Mouse (Mus musculus) midbrain, embryonic 15.5 days (tissue): ENCODE results near the gene Zfp365. TPM values are rescaled to one million over a fixed set of nuclear protein-coding genes. Genes with fewer than 3 reads are reported as not detected.

Source experiments
- ATAC-seq: fragments of 200-750 bp; cut with Nextera tagmentation; replicated peaks from 2 replicates; pipeline ENCODE4 v1.8.0; 2017; ENCODE audit warnings: moderate TSS enrichment
- H3K27ac ChIP-seq: fragments of 300-500 bp; sonication (generic); 2 replicates; pipeline ENCODE4 v1.5.1; 2015; ENCODE audit warnings: mild to moderate bottlenecking, inconsistent platforms
- H3K27me3 ChIP-seq: fragments of 300-500 bp; sonication (generic); replicated peaks from 2 replicates; pipeline ENCODE4 v1.6.1; 2015; ENCODE audit warnings: inconsistent platforms
- H3K36me3 ChIP-seq: fragments of 300-500 bp; sonication (generic); replicated peaks from 2 replicates; pipeline ENCODE4 v1.6.1; 2015; ENCODE audit warnings: inconsistent platforms
- H3K4me1 ChIP-seq: fragments of 300-500 bp; sonication (generic); 2 replicates; pipeline ENCODE4 v1.6.1; 2015; ENCODE audit warnings: inconsistent platforms
- H3K4me2 ChIP-seq: fragments of 300-500 bp; sonication (generic); 2 replicates; pipeline ENCODE4 v1.6.1; 2015; ENCODE audit warnings: inconsistent platforms, mild to moderate bottlenecking, moderate library complexity
- H3K4me3 ChIP-seq: fragments of 300-500 bp; sonication (generic); 2 replicates; pipeline ENCODE4 v1.5.1; 2015; ENCODE audit warnings: mild to moderate bottlenecking, inconsistent platforms
- H3K9ac ChIP-seq: fragments of 300-500 bp; sonication (generic); 2 replicates; pipeline ENCODE4 v1.6.1; 2015; ENCODE audit warnings: mild to moderate bottlenecking, inconsistent platforms
- H3K9me3 ChIP-seq: fragments of 300-500 bp; sonication (generic); 2 replicates; pipeline ENCODE4 v1.6.1; 2016; ENCODE audit warnings: inconsistent platforms
- WGBS: fragments of 180-500 bp; shearing (Covaris S2); methylation state at CpG from one replicate; pipeline ENCODE4 v1.1.7; 2015; ENCODE audit warnings: mixed read lengths; 5-methylcytosine and 5-hydroxymethylcytosine counted together
- polyA plus RNA-seq: library from polyadenylated mRNA; unstranded; fragments of >200 nt; fragmentation: Nextera tagmentation; extraction: Ambion mirVana; gene quantifications from 2 replicates; pipeline ENCODE4 v1.2.1, GENCODE M21; 2015

Gene Zfp365
- polyA plus RNA-seq, 1 experiment from 2014 or later: 5.8 TPM

DNA sequence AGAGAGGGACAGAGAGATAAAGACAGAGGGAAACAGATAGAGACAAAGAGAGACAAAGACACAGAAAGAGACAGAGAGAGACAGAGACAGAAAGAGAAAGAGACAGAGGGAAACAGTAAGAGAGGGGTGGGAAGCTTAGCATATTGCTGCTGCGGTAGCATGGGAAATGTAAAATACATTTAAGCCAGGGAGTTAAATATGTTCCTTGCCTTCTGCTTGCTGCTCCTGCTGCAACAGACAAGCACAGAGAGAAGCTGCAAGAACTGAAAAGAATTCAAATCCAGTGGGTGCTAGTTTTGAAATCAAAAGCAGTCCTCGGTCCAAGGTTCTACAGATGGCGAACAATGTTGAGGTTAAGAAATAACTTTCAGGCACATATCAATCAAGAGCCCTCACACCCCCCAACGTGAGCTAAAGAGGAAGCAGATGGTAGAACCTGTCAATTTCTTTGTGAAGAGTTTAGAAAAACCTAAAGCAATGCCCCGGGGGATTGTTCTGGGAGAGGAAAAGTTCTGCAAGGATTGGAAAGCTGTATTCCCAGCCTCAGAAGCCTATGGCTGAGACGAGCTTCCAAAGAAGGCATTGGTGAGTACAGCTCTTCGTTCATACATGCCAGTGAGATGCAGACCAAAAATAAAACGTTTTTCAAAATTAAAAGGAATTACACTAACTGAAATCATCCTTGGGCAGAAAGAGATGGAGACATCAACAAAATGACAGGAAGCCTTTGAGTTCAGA lies 15.4 kb upstream of the Zfp365 start:
- WGBS: 72% methylated on average over 8 of the region's 8 CpGs

DNA sequence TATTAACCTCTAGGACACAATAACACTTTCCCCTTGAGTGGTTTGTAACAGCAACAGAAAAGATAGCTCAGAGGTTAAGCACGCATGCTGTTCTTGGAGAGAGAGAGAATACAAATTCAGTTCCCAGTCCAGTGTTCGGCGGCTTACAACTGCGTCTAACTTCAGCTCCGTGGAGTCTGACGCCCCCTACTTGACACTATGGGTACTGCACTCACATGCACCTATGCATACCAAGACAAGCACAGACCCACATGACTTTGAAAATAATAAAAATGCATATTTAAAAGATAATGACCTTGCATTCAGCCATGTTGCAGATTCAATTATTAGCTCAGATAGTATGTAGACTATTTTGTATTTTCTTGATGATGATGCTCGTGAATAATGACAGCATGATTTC lies 11.6 kb upstream of the Zfp365 start:
- Histone ChIP-seq H3K4me3 (no peak overlapping the region), H3K9me3 (no peaks in the 10 kb centered on the region), H3K4me1 (no peaks in the 10 kb centered on the region), H3K9ac (no peak overlapping the region), H3K27ac (no peak overlapping the region), H3K36me3 (no peaks in the 10 kb centered on the region), H3K4me2 (no peak overlapping the region), H3K27me3 (no peaks in the 10 kb centered on the region)
- 63% methylated on average over 7 of the region's 7 CpGs for WGBS
- no peak for ATAC-seq

More for the DNA sequence above, 15.4 kb upstream of the Zfp365 start:
- Histone ChIP-seq H3K4me2 (no peak overlapping the region), H3K27ac (no peak overlapping the region), H3K27me3 (no peaks in the 10 kb centered on the region), H3K9ac (no peak overlapping the region), H3K9me3 (no peaks in the 10 kb centered on the region), H3K36me3 (no peaks in the 10 kb centered on the region), H3K4me3 (no peak overlapping the region), H3K4me1 (no peaks in the 10 kb centered on the region)
- ATAC-seq: no peak

DNA sequence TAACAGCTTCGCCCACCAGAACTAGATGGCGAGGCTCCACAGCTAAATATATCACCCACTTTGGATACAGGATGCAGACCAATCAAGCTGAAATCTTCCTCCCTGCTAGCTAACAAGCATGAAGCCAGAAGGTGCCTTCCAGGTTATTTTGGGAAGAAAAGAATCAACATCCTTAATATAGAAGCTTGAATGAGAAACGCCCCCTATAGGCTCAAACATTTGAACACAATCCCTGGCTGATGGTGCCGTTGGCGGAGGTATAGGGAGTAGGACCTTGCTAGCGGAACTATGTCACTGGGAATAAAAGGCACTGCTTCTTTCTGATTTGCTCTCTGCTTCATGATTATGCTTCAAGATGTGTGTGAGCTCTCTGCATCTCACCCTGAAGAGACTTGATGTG lies 9.3 kb upstream of the Zfp365 start:
- WGBS: 88% methylated on average over 6 of the region's 6 CpGs
- no peak overlapping the region for H3K27ac ChIP-seq
- H3K4me1 ChIP-seq: 0 out of 2 replicates have a peak, but pooled peaks cover 4% of the 10 kb centered on the region
- H3K9me3 ChIP-seq: no peaks in the 10 kb centered on the region
- no peaks in the 10 kb centered on the region for H3K36me3 ChIP-seq
- no peak overlapping the region for H3K4me3 ChIP-seq
- H3K4me2 ChIP-seq: no peak overlapping the region
- no peaks in the 10 kb centered on the region for H3K27me3 ChIP-seq
- no peak overlapping the region for H3K9ac ChIP-seq
- ATAC-seq: no peak

DNA sequence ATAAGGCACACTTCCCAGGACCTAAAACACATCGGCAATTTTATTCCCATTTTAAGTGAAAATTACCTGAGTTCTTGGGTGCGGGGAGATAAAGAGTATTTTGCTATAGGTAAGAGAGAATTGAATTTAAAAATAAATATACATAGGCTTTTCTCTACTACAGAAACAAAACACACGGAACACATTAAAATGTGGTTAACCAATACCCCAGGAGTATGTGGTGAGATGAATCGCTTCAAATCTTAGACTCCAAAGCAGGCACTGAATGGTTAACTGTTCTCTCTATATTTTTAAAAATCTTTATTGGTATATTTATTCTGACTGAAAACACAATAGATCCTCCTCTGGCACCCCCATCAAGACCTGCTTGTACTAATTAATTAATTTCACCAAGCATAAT lies 7.2 kb upstream of the Zfp365 start:
- H3K4me3 ChIP-seq: no peak overlapping the region
- no peak overlapping the region for H3K4me2 ChIP-seq
- 0 out of 2 replicates have a peak, but pooled peaks cover 4% of the 10 kb centered on the region for H3K4me1 ChIP-seq
- H3K27me3 ChIP-seq: peaks cover 3% of the 10 kb centered on the region
- WGBS: 96% methylated on average over 4 of the region's 4 CpGs
- ATAC-seq: no peak
- no peak overlapping the region for H3K9ac ChIP-seq
- peaks cover 3% of the 10 kb centered on the region; the same call in 1 of the 2 replicates for H3K9me3 ChIP-seq
- no peak overlapping the region for H3K27ac ChIP-seq
- H3K36me3 ChIP-seq: no peaks in the 10 kb centered on the region

DNA sequence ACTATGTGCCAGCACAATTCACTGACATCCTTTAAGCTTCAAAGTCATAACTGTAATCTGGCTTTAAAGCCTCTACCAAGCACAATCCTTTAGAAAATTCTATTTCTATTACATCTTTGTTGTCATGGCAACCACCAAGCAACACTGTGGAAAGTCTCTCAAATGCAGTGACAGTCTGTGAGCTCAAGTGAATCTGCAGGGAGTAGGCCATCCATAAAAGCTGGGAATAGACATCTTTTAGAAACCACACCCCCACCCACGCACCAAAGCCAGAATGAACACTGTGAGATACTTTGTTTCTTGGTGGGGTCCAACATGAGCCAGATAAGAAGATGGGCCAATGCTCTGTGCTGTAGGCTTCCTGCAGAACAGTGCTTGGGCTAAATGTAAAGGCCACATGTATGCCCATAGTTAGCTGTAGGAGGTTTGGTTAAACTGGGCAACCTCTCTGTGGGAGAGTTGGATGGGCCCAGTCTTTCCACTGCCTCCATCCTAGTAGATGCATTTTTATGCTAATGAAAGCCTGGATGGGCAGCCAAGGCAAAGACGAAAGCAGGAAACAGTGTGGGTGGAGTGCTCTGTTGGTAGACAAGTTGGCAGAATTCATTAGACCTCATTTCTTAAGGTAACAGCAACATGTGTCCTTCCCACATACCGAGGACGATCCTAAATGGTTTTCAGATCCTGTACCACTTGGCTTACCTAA lies 5.9 kb upstream of the Zfp365 start:
- 75% methylated on average over 4 of the region's 4 CpGs for WGBS
- Histone ChIP-seq H3K4me1 (0 out of 2 replicates have a peak, but pooled peaks cover 4% of the 10 kb centered on the region), H3K9me3 (peaks cover 3% of the 10 kb centered on the region; the same call in 1 of the 2 replicates), H3K4me2 (no peak overlapping the region), H3K36me3 (no peaks in the 10 kb centered on the region), H3K27ac (0 out of 2 replicates have a peak overlapping the region, but pooled peaks have one; percentile 14), H3K4me3 (no peak overlapping the region), H3K9ac (no peak overlapping the region), H3K27me3 (peaks cover 10% of the 10 kb centered on the region)
- peak; percentile 60 for ATAC-seq

DNA sequence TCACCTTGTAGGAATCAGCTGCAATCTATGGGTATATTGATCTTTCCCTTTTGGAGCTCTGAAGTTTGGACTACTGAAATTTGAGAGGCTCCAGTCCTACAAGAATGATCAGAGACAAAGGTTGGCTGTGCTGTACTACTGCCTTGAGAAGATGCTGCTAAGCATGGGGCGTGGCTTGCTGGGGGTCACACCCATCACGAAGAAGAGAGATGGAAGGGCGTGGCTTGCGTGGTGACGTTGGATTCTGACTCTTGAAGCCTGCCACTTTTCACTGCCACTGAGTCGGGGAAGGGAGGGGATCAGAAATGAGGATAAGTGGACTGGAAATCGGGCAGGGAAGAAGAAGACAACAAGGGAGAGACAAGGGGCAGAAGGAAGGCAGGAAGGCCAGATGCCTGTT lies 4.9 kb upstream of the Zfp365 start:
- WGBS: 59% methylated on average over 7 of the region's 7 CpGs
- no peak for ATAC-seq
- no peak overlapping the region for H3K27ac ChIP-seq
- H3K36me3 ChIP-seq: no peaks in the 10 kb centered on the region
- H3K4me2 ChIP-seq: no peak overlapping the region
- H3K9me3 ChIP-seq: peaks cover 3% of the 10 kb centered on the region; the same call in 1 of the 2 replicates
- H3K9ac ChIP-seq: no peak overlapping the region
- peaks cover 10% of the 10 kb centered on the region for H3K27me3 ChIP-seq
- H3K4me1 ChIP-seq: peaks cover 6% of the 10 kb centered on the region; the same call in 1 of the 2 replicates
- H3K4me3 ChIP-seq: no peak overlapping the region

DNA sequence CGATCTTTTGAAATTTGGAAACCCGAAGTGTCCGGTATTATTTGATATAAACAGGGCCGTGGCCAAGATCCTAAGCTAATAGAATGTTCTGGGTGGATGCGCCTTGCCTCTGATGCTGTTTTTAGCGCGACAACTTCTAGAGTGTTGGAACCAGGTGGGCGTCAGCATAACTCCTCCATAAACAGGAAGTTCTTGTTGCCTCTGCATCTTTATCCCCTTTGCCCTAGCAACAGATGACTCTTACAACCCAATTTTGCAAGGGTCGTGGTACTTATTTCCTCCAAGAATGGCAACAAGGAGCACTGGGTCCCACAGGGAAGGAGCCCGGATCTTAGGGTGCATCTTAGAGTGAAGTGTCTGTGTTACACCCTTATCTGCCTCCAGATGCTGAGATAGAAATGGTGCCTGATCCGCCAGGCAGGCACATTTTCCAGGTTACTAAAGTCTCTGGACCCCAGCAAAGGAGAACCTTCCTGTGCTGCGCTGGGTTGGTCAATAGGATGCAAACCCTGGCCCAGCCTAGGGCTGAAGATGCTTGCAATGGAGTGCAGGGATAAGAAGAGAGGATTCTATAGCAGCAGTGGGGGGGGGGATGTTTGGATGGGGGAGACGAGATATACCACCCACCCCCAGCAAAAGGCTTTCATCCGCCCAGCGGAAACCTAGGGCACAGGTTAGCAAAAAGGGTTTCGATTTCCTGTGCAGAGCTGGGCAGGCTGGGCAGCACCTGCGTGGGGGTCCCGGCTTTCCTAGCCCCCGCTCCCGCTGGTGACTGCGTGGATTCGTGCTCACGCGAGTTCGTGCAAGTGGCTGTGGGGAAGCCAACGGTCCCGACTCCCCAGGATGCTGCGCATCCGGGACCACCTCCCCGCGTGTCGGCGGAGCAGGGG lies 770 bp downstream of the Zfp365 start:
- Histone ChIP-seq H3K4me3 (peak overlapping the region; percentile 71), H3K4me1 (peaks cover 9% of the 10 kb centered on the region; the same call in 1 of the 2 replicates), H3K4me2 (peak overlapping the region; percentile 82), H3K9me3 (peaks cover 3% of the 10 kb centered on the region; the same call in 1 of the 2 replicates), H3K36me3 (0 out of 2 replicates have a peak, but pooled peaks cover 2% of the 10 kb centered on the region), H3K27me3 (peaks cover 33% of the 10 kb centered on the region), H3K27ac (peak overlapping the region; percentile 71), H3K9ac (peak overlapping the region; percentile 66)
- 19% methylated on average over 33 of the region's 33 CpGs for whole genome bisulfite sequencing
- ATAC-seq: peak; percentile 80

DNA sequence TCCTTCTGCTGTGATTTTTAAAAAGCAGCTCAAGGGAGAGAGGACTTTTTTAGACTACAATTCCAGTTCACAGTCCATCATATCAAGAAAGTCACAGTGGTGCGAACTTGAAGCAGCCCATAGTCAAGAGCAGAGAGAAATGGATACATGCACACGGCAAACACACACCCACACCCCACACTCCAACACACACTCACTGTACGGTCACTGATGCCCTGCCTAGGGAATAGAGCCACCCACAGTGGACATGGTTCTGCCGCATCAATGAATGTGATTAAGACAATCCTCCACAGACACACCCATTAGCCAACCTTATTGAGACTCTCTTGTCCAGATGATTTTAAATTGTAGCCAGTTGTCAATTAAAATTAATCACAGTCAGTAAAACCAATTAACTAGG lies 4.5 kb downstream of the Zfp365 start:
- H3K9ac ChIP-seq: no peak overlapping the region
- no peak overlapping the region for H3K27ac ChIP-seq
- 91% methylated on average over 4 of the region's 4 CpGs for WGBS
- no peak for ATAC-seq
- H3K4me2 ChIP-seq: no peak overlapping the region
- 0 out of 2 replicates have a peak, but pooled peaks cover 2% of the 10 kb centered on the region for H3K36me3 ChIP-seq
- no peak overlapping the region for H3K4me3 ChIP-seq
- peaks cover 33% of the 10 kb centered on the region for H3K27me3 ChIP-seq
- peaks cover 9% of the 10 kb centered on the region; the same call in 1 of the 2 replicates for H3K4me1 ChIP-seq
- H3K9me3 ChIP-seq: no peaks in the 10 kb centered on the region

DNA sequence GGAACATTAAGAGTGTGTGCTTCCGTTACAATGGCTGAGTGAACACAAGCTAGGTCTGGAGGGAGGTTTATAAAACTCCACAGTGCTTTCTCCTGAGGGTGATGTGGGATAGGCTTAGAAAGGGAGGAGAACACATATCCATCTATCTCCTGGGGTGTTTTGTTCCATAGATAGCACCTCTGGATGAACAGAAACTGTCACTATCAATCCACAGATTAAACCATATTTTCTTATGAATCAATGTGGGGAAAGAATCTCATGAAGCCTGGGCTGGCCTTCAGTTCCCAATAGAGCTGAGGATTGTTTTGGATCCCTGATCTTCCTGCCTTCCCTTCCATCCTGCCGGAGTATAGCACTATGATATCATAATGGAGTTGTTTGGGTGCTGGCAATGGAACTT lies 5.5 kb downstream of the Zfp365 start:
- peaks cover 6% of the 10 kb centered on the region; the same call in 1 of the 2 replicates for H3K4me1 ChIP-seq
- no peak overlapping the region for H3K4me2 ChIP-seq
- 0 out of 2 replicates have a peak, but pooled peaks cover 2% of the 10 kb centered on the region for H3K36me3 ChIP-seq
- H3K9ac ChIP-seq: no peak overlapping the region
- H3K9me3 ChIP-seq: no peaks in the 10 kb centered on the region
- ATAC-seq: no peak
- no peak overlapping the region for H3K27ac ChIP-seq
- 91% methylated on average over 2 of the region's 2 CpGs for WGBS
- peaks cover 33% of the 10 kb centered on the region for H3K27me3 ChIP-seq
- H3K4me3 ChIP-seq: no peak overlapping the region

DNA sequence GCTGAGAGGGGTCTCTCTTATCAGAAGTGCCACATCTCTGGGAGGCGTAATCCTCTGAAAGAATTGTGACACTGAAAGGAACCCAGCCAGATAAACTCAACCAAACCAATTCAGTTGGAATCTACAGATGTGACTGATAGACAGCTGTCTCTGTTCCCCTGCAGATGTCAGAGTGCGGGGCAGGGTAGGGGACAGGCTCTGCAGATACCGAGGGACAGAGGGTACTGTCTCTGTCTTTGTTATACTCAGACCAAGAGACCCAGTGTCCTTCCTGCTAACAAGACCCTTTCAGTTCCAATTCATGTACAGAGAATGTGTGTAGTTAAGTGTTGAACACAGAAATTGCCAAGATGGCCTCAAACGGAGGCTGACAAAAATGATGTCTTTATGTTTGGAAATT lies 6.4 kb downstream of the Zfp365 start:
- 84% methylated on average over 4 of the region's 4 CpGs for WGBS
- no peak overlapping the region for H3K4me2 ChIP-seq
- no peaks in the 10 kb centered on the region for H3K9me3 ChIP-seq
- peaks cover 33% of the 10 kb centered on the region for H3K27me3 ChIP-seq
- no peak for ATAC-seq
- H3K27ac ChIP-seq: no peak overlapping the region
- H3K36me3 ChIP-seq: 0 out of 2 replicates have a peak, but pooled peaks cover 2% of the 10 kb centered on the region
- no peak overlapping the region for H3K4me3 ChIP-seq
- H3K4me1 ChIP-seq: no peaks in the 10 kb centered on the region
- H3K9ac ChIP-seq: no peak overlapping the region

DNA sequence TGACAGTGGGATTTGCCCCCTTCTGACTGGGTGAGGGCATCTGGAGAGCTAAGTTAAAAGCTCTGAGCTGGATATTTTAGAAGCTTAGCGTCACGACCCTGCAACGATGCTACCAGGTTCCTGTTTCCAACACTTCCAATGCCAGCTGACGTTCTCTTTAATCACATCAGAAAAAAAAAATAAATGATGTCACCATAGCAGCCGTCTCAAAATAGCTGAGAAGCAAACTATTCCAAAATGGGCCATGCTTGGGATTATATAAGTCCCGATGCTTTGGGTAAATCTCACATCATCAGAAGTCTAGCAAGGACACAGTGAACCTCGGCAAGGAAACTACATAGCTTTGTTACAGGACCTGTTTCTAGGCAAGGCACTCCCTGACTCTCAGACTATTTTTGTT lies 9.1 kb downstream of the Zfp365 start:
- no peak for ATAC-seq
- 76% methylated on average over 7 of the region's 7 CpGs for WGBS
- Histone ChIP-seq H3K9ac (no peak overlapping the region), H3K4me2 (no peak overlapping the region), H3K27ac (no peak overlapping the region), H3K36me3 (0 out of 2 replicates have a peak, but pooled peaks cover 2% of the 10 kb centered on the region), H3K4me1 (no peaks in the 10 kb centered on the region), H3K4me3 (no peak overlapping the region), H3K27me3 (peaks cover 14% of the 10 kb centered on the region), H3K9me3 (no peaks in the 10 kb centered on the region)

DNA sequence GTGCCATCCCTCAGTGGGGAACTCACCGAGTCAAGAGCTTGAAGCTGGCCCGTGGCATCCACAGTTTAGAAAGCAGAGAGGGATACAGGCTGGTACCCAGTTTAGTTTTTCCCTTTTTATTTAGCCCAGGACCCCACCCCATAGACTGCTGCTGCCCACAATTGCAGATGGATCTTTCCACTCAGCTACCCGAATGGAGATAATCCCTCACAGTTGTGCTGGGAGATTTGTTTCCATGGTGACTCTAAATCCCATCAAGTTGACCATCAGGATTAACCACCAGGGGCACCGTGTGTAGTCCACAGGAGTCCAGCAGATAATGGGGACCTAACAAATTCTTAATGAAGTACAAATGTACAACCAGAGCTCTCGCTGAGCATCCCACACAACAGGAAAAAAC lies 11.3 kb downstream of the Zfp365 start:
- 6% methylated on average over 5 of the region's 5 CpGs for WGBS
- H3K4me3 ChIP-seq: no peak overlapping the region
- H3K4me2 ChIP-seq: no peak overlapping the region
- no peak overlapping the region for H3K27ac ChIP-seq
- no peaks in the 10 kb centered on the region for H3K9me3 ChIP-seq
- no peaks in the 10 kb centered on the region for H3K4me1 ChIP-seq
- H3K9ac ChIP-seq: no peak overlapping the region
- ATAC-seq: no peak
- H3K27me3 ChIP-seq: peaks cover 18% of the 10 kb centered on the region; the same call in 1 of the 2 replicates
- H3K36me3 ChIP-seq: no peaks in the 10 kb centered on the region
